Mouse (Mus musculus): Measurements from ENCODE around the gene Wdr90.

Wdr90 gene

DNA sequence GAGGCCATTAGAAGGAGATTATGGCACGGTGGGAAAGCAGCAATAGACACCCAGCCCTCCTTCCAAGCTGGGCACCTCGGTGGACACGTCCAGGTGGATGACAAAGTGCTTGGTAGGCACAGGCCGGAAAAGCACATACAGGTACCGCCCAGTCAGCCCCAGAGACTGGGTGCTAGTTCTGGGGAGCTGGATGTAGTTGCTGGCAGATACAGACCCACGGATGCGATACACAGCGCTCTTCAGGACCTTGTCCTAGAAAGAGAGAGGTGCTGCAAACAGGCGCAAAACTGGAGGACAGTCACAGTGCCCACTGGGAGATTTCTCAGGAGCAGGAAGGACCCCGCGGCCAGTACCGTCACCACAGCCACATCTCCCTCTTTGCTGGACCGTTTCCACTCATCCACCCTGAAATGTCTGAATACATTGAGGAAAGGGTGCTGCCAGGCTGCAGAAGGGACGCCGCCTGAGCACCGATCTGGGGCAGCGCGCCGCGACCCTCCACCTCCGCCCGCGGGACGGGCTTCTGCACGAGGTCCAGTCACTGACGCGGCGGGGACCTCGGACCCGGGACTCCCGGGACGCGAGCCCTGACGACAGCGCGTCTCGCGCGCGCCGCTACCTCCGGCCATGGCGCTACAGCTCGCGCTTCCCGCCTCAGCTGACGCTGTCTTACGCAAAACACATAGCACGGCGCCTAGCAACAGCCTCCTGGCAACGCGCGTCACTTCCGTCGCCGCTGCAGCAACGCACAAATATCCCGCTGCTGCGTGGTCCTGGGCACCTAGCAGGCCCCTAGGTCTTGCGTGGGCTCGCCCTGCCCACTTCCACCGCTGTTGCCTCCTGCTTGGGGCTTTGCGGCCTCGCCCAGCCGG, at the start of gene Wdr90:
TSS of gene Wdr90 (minus strand) at position 670 of the 872 bp plus-strand sequence.
- DNase-seq (ENCODE audit: low spot score) = peak; percentile 62

DNA sequence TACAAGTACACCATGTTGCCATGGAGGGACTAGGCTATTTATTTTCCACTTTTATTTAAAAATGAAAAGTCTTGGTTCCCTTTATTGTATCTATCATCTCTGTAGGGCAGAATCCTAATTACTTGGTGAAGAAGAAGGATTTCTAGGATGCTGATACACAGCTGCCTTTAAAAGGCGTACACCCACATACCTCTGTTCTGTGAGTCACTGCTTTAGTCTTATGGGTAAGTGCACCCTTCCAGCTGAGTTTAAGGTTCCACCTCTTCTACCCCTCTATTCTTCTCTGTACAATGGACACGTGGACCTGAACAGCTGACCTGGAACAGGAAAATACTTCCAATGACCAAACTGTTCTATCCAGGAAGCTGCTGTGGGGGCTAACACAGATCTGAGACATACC, 46.3 kb upstream of the Wdr90 start:
- DNase-seq (ENCODE audit: low spot score) = no peak

DNA sequence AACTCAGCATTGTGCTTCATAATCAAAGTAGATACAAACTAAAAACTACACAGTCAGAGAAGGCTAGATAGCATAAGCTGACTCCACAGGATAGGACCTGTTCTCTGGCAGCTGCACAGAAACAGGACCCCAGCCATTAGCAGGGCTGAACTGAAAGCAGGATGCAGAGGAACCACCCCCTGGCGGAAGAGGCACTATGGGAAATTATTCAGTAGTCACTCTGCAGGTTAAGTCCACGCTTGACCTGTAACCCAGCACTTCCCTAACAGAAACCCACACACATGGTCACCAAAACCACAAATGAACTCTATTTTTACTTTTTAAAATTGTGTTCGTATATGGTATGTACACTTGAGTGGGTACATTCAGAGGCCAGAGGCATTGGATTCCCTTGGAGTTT, 41.8 kb upstream of the Wdr90 start:
- DNase-seq (ENCODE audit: low spot score) = no peak

DNA sequence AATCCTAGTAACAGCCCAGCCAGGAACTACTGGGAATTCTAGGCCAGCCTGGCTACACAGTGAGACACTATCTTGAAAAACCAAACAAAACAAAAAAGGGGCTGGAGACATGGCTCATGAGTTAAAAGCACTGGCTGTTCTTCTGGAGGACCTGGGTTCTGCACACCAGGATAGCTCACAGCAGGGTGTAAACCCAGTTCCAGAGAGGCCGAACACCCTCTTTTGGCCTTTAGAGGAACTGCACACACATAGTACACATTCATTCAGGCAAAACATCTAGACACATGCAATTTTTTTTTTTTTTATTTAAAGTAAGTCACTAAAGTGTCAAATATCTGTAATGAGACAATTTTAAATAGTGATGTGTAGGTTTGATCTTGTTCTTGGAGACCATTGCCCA, 38.9 kb upstream of the Wdr90 start:
- DNase-seq (ENCODE audit: low spot score) = no peak

DNA sequence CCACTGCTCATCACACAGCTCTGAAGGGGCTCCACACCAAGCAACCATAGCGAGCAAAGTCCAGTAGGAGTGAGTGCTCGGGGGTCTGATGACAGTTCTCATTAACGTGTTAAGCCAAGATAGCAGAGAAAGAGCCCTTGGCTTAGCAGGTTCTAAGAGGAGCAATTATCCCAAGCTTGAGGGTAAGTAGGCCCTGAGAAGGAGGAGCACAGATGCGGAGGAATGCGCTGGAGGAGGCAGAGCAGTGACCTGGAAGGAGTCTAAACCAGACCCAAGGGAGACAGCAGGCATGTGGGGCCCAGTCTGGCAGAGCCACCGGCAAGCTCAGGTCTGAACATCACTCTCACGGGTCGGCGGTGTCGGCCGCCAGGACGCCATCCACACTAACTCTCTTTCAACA, 34.6 kb upstream of the Wdr90 start:
- DNase-seq (ENCODE audit: low spot score) = no peak

DNA sequence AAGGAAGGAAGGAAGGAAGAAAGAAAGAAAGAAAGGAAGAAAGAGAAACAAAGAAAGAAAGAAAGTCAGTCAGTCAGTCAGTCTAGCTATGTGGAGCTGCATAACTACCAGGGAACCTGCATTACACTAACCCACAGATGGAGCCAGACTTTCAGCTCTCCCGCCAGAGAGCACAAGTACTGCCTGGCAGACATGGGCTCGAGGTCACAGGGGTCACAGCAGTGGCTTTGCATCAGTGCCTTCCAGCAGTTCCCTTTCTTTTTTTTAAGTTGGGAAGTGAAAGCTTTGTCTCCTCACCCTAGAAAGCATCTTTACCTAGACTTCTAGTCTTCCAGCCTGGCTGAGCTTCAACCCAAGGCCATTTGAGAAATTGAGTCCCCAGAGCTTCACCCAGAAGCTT, 34.1 kb upstream of the Wdr90 start:
- no peak for DNase-seq (ENCODE audit: low spot score)

DNA sequence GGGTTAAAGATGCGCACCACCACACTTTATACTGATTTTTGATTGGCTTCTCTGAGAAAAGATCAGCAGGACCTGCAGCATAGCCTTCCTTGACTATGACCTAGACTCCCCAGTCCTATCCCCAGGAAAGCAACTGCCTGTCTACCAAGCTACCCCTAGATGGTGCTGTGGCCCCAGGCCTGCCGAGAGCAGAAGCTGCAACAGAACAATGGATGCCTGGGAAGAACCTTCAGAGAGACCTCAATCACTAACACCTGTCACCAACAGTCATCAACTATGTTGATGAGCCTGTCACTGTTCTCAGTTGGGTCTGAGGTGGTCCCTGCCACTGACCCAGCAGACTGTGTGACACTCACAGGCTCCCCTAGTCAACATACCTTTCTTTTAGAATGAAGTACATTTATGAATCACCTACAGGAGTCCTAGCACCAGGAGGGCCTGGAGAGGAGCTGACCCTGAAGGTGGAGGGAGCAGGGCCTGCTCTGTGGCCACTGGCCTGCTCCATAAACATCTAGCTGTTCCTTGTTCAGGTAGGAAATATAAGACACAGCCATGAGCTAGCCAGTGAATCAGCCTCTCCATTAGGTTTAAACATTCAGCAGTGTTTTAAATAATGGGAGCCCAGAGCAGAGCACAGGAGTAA, 32.8 kb upstream of the Wdr90 start:
- DNase-seq (ENCODE audit: low spot score) = no peak

DNA sequence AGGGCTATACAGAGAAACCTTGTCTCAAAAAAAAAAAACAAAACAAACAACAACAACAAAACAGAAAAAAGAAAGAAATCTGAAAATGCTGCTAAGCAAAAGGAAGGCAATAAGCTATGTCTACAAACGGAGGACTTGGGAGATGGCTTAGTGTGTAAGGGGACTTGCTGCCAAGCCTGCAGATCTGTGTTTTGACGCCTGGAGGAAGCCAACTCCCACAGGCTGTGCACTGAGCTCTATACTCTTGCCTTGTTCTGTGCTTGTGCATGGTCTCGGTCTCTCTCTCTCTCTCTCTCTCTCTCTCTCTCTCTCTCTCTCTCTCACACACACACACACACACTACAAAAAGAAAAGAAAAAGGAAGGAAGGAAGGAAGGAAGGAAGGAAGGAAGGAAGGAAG, 27.5 kb upstream of the Wdr90 start:
- no peak for DNase-seq (ENCODE audit: low spot score)

DNA sequence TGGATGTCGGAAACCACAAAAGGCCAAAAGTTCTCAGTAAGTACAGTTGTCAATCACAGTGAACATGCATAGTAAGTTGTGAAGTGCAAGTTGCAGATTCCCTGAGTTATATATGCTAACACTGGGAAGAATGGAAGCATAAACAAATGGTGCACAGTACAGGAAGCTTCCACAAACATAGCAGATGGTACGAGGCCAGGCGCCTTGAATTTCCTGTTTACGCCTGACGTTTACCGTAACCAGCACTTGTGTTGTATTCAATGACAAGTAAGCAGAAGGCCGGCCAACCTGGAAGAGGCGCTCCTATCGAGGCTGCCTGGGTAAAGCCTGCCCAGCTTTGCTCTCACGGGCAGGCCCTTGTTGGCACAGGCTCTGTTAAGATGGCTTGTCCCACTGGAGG, 26.2 kb upstream of the Wdr90 start:
- no peak for DNase-seq (ENCODE audit: low spot score)

DNA sequence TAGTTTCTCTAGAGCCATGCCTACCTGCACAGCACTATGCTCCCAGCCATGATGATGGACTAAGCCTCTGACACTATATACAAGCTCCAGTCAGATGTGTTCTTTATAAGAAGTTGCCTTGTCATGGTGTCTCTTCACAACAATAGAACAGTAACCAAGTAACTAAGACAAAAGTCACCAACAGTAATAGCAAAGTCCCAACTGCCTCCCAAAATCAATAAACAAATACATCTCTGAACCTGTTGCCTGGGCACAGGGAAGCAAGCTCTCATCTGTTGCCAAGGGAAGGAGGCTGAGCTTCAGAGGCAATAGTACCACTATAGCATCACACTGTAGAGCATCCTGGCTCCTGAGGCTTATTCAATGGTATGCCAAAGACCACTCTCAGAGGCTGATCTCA, 25.5 kb upstream of the Wdr90 start:
- DNase-seq (ENCODE audit: low spot score) = no peak

DNA sequence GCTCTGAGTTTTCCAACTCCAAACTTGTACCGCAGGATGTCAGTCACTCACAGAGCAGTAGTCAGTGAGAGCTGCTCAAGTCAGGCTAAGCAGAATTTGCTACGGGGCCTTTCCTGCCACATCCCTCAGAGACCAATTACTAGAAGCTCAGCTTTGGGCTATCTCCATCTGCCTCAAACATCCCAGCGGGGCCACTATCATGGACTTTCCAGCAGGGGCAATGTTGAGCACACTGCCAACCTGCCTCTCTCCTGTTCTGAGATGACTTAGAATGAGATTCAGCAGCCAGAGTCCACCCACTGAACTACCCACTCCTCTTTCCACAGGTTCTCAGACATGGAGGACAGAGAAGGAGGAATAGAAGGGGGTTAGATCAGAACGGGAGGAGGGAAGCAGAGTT, 24.3 kb upstream of the Wdr90 start:
- DNase-seq (ENCODE audit: low spot score) = no peak

DNA sequence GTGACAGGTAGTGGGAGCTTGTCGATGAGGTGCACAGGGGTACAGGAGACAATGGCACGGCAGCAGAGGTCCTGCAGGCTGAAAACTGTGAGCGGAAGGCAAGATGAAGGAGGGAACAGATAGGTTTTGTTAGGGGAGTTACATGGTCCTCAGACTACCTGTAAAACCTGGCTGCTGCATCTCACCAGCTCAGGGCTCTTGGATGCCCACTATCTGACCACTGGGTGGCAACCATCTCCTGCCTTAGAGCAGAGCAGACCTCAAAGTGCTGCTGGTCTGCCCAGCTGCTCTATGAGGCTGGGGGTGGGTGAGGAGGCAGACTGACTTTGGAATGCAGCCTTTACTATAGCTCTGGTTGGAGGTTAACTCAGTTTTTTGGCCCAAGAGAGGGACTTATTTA, 22.5 kb upstream of the Wdr90 start:
- DNase-seq (ENCODE audit: low spot score) = no peak

DNA sequence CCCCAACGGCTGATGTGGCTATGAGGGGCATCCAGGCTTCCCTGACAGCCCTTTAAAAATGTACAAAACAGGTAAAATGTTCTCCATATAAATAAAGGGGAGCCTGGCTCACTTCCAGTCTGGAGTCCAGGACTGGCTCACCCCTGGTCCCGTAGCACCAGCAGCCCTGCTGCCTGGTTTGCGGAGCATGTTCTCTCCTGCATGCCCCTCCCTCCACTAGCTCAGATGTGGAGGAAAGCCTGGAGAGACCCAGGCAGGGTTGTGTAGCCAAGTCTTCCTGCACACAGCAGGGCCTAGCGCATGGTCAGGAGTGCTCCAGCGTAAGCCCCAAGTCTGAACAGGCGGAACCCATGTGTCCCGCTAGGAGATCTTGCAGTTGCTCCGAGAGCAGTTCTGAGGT, 22.0 kb upstream of the Wdr90 start:
- DNase-seq (ENCODE audit: low spot score) = no peak

DNA sequence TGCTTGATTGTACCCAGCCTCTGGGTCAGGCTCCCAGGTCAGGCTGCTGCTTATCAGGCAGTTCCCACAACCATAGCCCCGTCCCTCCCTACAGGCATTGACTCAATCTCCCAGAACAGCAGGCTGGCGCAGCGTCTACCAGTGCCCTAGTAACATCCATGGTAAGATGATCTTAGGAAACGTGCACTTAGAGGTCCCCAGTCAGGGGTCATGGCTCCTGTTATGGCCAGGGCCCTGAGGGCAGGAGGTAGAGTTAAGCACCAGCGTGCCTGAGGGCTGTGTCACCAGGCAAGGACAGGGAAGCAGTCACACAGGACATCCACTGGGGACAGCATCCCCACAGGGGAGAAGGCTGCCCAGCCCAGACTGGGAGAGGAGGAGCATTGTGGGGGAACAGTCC, 21.0 kb upstream of the Wdr90 start:
- DNase-seq (ENCODE audit: low spot score) = no peak

DNA sequence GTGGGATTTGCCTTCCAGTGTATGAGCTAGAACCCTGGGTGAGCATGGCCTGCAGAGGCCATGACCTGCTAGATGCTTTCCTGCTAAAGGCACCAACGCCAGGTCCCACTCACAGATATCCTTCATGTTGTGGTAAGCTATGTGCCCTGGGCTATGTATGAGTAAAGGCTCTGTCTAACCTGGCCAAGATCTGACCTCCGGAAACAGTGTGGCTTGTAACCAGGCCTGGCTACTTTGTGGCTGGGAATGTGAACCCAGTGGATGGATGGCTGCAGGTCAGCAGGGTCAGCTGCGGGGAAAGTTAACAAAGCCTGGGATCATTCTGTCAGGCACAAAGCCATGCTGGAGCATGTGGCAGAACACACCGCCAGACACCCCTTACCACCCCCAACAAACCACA, 20.4 kb upstream of the Wdr90 start:
- DNase-seq (ENCODE audit: low spot score) = no peak

DNA sequence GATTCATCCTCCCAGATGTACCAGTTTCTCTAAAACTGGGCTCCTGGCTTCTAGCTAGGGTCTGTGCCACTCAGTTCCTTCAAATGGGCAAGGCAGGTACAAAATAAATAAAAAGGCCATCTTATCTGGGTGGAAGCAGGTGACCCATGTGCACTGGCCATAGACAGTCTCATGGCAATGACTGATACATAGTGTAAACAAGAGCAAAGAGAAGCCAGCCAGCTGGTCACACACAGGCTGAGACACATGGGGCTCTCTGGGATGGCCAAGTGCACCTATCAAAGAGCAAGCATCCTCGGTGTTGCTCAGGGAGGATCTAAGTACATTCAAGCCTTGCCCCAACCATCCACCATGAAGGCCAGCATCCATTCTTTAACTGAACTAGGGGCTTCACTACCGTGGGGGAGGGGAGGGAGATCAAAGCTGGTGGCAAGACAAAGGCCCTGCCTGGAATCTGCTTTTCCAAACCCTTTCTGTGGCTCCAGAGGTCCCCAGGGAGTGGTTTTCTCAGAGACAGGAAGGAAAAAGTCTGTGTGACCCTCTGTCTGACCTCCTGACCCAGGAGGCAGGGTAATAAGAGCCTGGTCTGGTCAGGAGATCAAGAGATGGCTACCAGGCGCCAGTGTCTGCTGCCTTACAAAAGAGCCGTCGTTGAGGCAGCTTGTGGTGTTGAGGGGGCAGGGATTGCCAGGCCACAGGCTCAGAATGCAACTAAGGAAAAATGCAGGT, 19.8 kb upstream of the Wdr90 start:
- DNase-seq (ENCODE audit: low spot score) = no peak

DNA sequence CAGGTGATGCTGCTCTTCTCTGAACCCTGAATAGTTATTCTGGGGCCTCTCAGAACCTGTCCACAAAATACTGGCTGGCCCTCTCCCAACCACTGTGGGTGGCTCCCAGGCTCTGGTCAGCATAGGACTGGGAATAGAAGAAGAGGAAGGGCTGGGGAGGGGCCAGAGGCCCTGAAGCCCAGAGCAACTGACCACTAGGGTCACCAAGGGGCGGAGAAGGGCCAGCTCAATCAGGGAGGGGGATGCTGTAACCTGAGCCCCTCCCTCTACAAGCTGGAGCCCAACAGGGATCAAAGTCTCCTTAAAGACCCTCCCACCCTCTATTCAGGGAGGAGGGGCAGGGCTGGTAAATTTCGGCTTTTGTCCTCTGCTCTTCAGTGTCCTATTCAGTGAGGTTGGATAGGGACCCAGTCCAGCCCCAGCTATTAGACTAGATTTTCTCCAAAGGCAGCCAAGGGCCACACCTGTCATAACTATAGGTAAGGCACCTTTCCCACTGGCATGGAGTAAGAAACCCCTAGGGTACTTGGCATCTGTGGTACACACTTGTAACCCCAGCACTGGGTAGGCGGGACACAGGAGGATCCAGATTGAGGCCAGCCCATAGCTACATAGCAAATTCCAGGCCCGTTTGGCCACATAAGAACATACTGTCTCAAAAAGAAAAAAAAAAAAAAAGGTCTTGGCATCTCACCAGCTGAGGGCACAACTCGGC, 19.1 kb upstream of the Wdr90 start, which contains the start of gene Wfikkn1:
TSS of gene Wfikkn1 (minus strand) at position 663 of the 715 bp plus-strand sequence.
- DNase-seq (ENCODE audit: low spot score) = no peak

DNA sequence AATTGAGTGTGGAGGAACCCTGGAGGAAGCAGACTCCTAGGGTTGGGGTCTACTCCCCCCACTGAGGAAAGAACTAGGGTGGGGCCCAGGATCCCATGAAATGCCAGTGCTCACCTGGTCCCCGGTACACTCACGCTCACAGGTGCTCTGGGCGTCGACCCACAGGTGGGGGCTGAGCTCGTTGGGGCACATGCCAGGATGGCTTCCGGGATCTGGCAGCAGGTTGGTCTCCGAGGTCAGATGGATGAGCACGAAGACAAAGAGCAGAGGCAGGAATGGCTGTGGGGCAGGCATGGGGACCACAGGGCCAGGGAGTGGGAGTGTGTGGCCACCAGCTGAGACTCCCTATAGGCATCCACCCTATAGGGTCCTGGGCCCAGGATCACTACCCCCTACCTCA, 18.4 kb upstream of the Wdr90 start:
- no peak for DNase-seq (ENCODE audit: low spot score)

DNA sequence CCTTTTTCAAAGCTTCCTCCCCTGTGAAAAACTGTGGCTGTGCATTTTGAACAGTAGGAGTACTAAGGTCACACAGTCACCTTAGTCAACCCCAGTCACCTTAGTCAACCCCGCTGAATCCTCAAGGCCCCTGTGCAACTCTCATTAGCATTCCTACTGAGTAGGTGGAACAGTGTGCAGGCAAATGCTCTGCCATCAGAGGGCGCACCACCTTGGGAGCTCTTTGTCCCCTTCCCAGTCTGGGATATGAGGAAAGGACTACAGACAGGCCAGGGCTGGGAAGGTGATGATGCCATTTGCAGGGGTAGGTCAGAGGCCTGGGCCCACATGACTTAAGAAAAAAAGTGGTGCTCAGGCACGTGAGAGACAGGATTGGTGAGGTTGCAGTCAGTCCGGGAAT, 18.0 kb upstream of the Wdr90 start:
- no peak for DNase-seq (ENCODE audit: low spot score)

DNA sequence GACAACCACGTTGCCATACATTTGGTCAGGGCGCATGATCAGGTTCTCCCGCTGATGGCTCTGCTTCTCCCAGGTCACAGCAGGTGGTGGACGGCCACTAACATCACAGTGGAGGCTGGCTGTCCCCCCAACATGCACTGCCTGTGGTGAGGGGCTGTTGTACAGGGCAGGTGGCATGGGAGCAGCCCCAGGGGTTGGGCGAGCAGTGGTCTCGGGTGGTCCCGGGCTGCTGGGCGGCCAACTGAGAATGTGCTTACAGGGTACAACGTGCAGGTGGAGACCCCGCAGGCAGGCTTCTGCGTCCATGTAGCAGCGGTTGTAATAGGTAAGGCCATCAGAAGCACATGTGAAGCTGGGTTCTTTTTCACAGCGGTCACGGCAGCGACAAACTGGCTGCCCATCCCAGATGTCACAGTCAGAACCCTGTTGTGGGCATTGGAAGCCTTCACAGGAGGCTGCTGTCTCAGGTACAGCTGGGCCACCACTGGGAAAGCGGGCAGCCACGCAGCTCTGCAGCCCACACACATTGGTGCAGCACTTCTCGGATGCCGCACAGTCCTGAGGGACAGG, 17.4 kb upstream of the Wdr90 start:
- no peak for DNase-seq (ENCODE audit: low spot score)

DNA sequence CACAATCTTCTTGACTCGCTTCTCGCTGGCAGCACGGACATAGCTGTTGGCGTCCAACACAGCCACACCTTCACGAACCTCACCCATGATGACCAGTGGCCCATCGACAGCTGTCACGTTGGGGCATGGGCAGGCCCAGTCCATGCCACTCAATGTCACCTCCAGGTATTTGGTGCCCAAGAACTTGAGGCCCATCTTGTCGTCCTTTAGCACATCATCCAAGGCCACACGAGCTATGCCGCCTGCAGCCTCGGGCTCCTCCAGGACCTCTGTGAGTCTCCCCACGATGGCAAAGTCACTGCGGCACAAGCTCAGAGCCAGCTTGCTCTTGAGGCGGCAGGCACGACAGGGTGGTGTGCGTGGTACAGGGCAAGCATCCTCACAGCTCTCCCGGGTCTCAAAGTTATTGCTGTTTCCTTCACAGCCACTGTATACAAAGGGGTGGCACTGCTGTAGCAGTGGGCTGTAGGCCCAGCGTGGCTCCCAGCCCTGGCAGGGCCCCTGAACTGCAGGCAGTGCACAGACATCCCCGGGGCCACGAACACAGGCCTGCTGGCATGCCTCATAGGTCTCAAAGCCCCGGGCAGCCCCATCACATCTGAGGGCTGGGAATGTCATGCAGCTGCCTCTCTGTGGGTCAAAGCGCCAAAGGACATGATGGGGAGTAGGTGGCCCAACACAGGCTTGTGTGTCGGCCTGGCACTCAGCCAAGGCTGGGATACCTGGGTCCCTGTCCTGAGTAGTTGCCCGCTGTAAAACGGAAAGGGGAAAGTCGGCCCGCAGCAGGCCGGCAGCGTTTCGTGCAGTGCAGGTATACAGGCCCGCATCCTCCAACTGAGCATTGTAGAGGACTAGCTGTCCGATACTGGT, 16.7 kb upstream of the Wdr90 start:
- no peak for DNase-seq (ENCODE audit: low spot score)
